Mouse (Mus musculus) large intestine, adult 2 months (tissue): ENCODE data around the gene H2-Aa. TPM values are rescaled to one million over a fixed set of nuclear protein-coding genes. Genes with fewer than 3 reads are reported as not detected.
"Not testable (repeated sequence)": the region's sequence is repeated elsewhere in the genome, so short reads cannot be mapped to it uniquely, and the experiment has no call there.

ENCODE experiments used
- DNase-seq: peaks from one replicate; pipeline ENCODE4 v3.0.0-alpha.2; 2012; ENCODE audit warnings: low read depth, low spot score
- WGBS: fragments of 180-500 bp; shearing (Covaris S2); methylation state at CpG from one replicate; pipeline ENCODE4 v1.1.7; 2018; 5-methylcytosine and 5-hydroxymethylcytosine counted together
- polyA plus RNA-seq: library from polyadenylated mRNA; depleted of rRNA; stranded (reverse); fragments of >200 nt; gene quantifications from 2 replicates; pipeline ENCODE4 v1.2.3, GENCODE M21; 2012; rRNA removed

The H2-Aa gene
- 1,441 and 1,600 TPM in 2 replicates for polyA plus RNA-seq

- 16% methylated on average over 8 of the region's 8 CpGs for whole genome bisulfite sequencing
- no peak for DNase-seq
These were observed at the start of gene H2-Aa for GRCm38 (mm10) chr17:34287648-34288047. Gene H2-Aa, minus strand, starts transcription at chr17:34287823.

- no peak for DNase-seq
- WGBS, result 91% methylated on average over 1 of the region's 1 CpGs
These were observed 43.6 kb upstream of the H2-Aa start for GRCm38 (mm10) chr17:34331200-34331599.

- 68% methylated on average over 2 of the region's 2 CpGs for WGBS
- DNase-seq, result no peak
These were observed 42.2 kb upstream of the H2-Aa start for GRCm38 (mm10) chr17:34329807-34330206.

GRCm38 (mm10) chr17:34326373-34326772 lies 38.8 kb upstream of the H2-Aa start:
- no peak for DNase-seq
- WGBS, result 79% methylated on average over 3 of the region's 3 CpGs

- WGBS, result 52% methylated on average over 4 of the region's 4 CpGs
- no peak for DNase-seq
These were observed 37.8 kb upstream of the H2-Aa start, which contains the start of gene H2-Eb2 for GRCm38 (mm10) chr17:34325436-34325835. Gene H2-Eb2, plus strand, starts transcription at chr17:34325665.

GRCm38 (mm10) chr17:34317275-34317674 lies 29.7 kb upstream of the H2-Aa start:
- 35% methylated on average over 2 of the region's 2 CpGs for WGBS
- DNase-seq, result no peak

- WGBS, result 80% methylated on average over 2 of the region's 2 CpGs
- no peak for DNase-seq
These were observed 29.1 kb upstream of the H2-Aa start for GRCm38 (mm10) chr17:34316697-34317096.

- 76% methylated on average over 1 of the region's 1 CpGs for WGBS
- DNase-seq, result no peak
These were observed 27.9 kb upstream of the H2-Aa start for GRCm38 (mm10) chr17:34315512-34315911.

GRCm38 (mm10) chr17:34314286-34314685 lies 26.7 kb upstream of the H2-Aa start:
- WGBS, result 50% methylated on average over 9 of the region's 9 CpGs
- DNase-seq, result no peak

GRCm38 (mm10) chr17:34313393-34313792 lies 25.8 kb upstream of the H2-Aa start:
- DNase-seq, result no peak
- WGBS, result 25% methylated on average over 3 of the region's 3 CpGs

GRCm38 (mm10) chr17:34312185-34312584 lies 24.6 kb upstream of the H2-Aa start:
- no peak for DNase-seq
- 64% methylated on average over 1 of the region's 1 CpGs for WGBS

- not testable (repeated sequence) for DNase-seq
- WGBS, result 78% methylated on average over 3 of the region's 3 CpGs
These were observed 22.9 kb upstream of the H2-Aa start for GRCm38 (mm10) chr17:34310526-34310925.

- no peak for DNase-seq
- WGBS, result 30% methylated on average over 38 of the region's 38 CpGs
These were observed 22.2 kb upstream of the H2-Aa start for GRCm38 (mm10) chr17:34309683-34310385.

GRCm38 (mm10) chr17:34309225-34309624 lies 21.6 kb upstream of the H2-Aa start:
- DNase-seq, result no peak
- 38% methylated on average over 10 of the region's 10 CpGs for WGBS

- no peak for DNase-seq
- 78% methylated on average over 4 of the region's 4 CpGs for WGBS
These were observed 20.5 kb upstream of the H2-Aa start for GRCm38 (mm10) chr17:34308161-34308560.

- no peak for DNase-seq
These were observed 19.6 kb upstream of the H2-Aa start for GRCm38 (mm10) chr17:34307216-34307615.

- DNase-seq, result no peak
- 78% methylated on average over 2 of the region's 2 CpGs for WGBS
These were observed 18.8 kb upstream of the H2-Aa start for GRCm38 (mm10) chr17:34306407-34306806.

- DNase-seq, result no peak
These were observed 17.9 kb upstream of the H2-Aa start, which contains the start of gene H2-Eb1 for GRCm38 (mm10) chr17:34305380-34306030. Gene H2-Eb1, plus strand, starts transcription at chr17:34305867.

GRCm38 (mm10) chr17:34304751-34305150 lies 17.1 kb upstream of the H2-Aa start:
- 22% methylated on average over 4 of the region's 4 CpGs for WGBS
- DNase-seq, result no peak

GRCm38 (mm10) chr17:34303789-34304188 lies 16.2 kb upstream of the H2-Aa start:
- WGBS, result 86% methylated on average over 2 of the region's 2 CpGs
- DNase-seq, result no peak

- 91% methylated on average over 4 of the region's 4 CpGs for WGBS
- no peak for DNase-seq
These were observed 14.1 kb upstream of the H2-Aa start for GRCm38 (mm10) chr17:34301670-34302190.
